Mouse (Mus musculus) cerebellum, adult 2 months (tissue): ENCODE measurements at regions not wholly inside any gene's neighbourhood (a gene's known extent, or its start where the extent isn't known, plus 50 kb on each side); places are given as distances from the start of the nearest gene placed in this dataset.

Source experiments
- CTCF ChIP-seq: fragments of 200-500 bp; IDR thresholded peaks from 2 replicates; pipeline ENCODE4 v1.5.1; 2011; ENCODE audit warnings: low read depth, mild to moderate bottlenecking, control low read depth, low read length, moderate library complexity, borderline replicate concordance; ENCODE audit not compliant: insufficient read depth
- POLR2A ChIP-seq: fragments of 200-500 bp; IDR thresholded peaks from 2 replicates; pipeline ENCODE4 v1.6.1; 2011; ENCODE audit warnings: low read length, control low read depth, borderline replicate concordance; ENCODE audit not compliant: insufficient read depth

GRCm38 (mm10) chr5:133795638-133796037, 303.9 kb upstream of the Castor2 start:
- TF ChIP-seq CTCF (peak; percentile 76), POLR2A (no peak)
